Mouse (Mus musculus): Measurements from ENCODE around the gene Kcna7. TPM values are rescaled to one million over a fixed set of nuclear protein-coding genes. Genes with fewer than 3 reads are reported as not detected.

The Kcna7 gene
- not detected for polyA plus RNA-seq (2017; shearing (Covaris generic))

GRCm38 (mm10) chr7:45405091-45406075, at the start of gene Kcna7:
TSS of gene Kcna7 (plus strand) at chr7:45405653.

GRCm38 (mm10) chr7:45366652-45367019, 38.8 kb upstream of the Kcna7 start, which contains the start of gene Ppfia3:
TSS of gene Ppfia3 (minus strand) at chr7:45367019.

GRCm38 (mm10) chr7:45370475-45371311, 34.8 kb upstream of the Kcna7 start, which contains the start of gene Lin7b:
TSS of gene Lin7b (minus strand) at chr7:45370583.

GRCm38 (mm10) chr7:45395578-45396336, 9.7 kb upstream of the Kcna7 start, which contains the start of gene Snrnp70:
TSS of gene Snrnp70 (minus strand) at chr7:45395742.

GRCm38 (mm10) chr7:45413113-45413863, 7.8 kb downstream of the Kcna7 start, which contains the start of gene Ntf5:
TSS of gene Ntf5 (plus strand) at chr7:45413695.

GRCm38 (mm10) chr7:45420615-45420919, 15.1 kb downstream of the Kcna7 start, which contains the start of gene Lhb:
TSS of gene Lhb (plus strand) at chr7:45420820.

GRCm38 (mm10) chr7:45434203-45435015, 29.0 kb downstream of the Kcna7 start, which contains the start of gene Gys1:
TSS of gene Gys1 (plus strand) at chr7:45434844.

GRCm38 (mm10) chr7:45437521-45438276, 32.2 kb downstream of the Kcna7 start, which contains the start of gene Ruvbl2:
TSS of gene Ruvbl2 (minus strand) at chr7:45438096.

Other genes with a start within 250 kb of the Kcna7 start
- not detected for gene Slc17a7, start 241.7 kb upstream of the Kcna7 start, polyA plus RNA-seq (2017; shearing (Covaris generic))
- not detected for gene Gfy, start 226.1 kb upstream of the Kcna7 start, polyA plus RNA-seq (2017; shearing (Covaris generic))
- gene Pth2, start 224.7 kb upstream of the Kcna7 start, polyA plus RNA-seq (2017; shearing (Covaris generic)) = not detected
- 0.12 TPM for gene Ccdc155, start 200.8 kb upstream of the Kcna7 start, polyA plus RNA-seq (2017; shearing (Covaris generic))
- gene Dkkl1, start 193.5 kb upstream of the Kcna7 start, polyA plus RNA-seq (2017; shearing (Covaris generic)) = 16.3 TPM
- gene Tead2, start 189.9 kb upstream of the Kcna7 start, polyA plus RNA-seq (2017; shearing (Covaris generic)) = 3.0 TPM
- 641 TPM for gene Cd37, start 166.5 kb upstream of the Kcna7 start, polyA plus RNA-seq (2017; shearing (Covaris generic))
- not detected for gene Slc6a16, start 164.6 kb upstream of the Kcna7 start, polyA plus RNA-seq (2017; shearing (Covaris generic))
- gene Slc6a21, start 128.1 kb upstream of the Kcna7 start, polyA plus RNA-seq (2017; shearing (Covaris generic)) = not detected
- 11.7 TPM for gene Trpm4, start 71.9 kb upstream of the Kcna7 start, polyA plus RNA-seq (2017; shearing (Covaris generic))
- not detected for gene Hrc, start 70.4 kb upstream of the Kcna7 start, polyA plus RNA-seq (2017; shearing (Covaris generic))
- gene Ppfia3, start 38.6 kb upstream of the Kcna7 start, polyA plus RNA-seq (2017; shearing (Covaris generic)) = 0.12 TPM
- gene Lin7b, start 35.1 kb upstream of the Kcna7 start, polyA plus RNA-seq (2017; shearing (Covaris generic)) = 0.89 TPM
- gene Snrnp70, start 9.9 kb upstream of the Kcna7 start, polyA plus RNA-seq (2017; shearing (Covaris generic)) = 263 TPM
- gene Ntf5, start 8.0 kb downstream of the Kcna7 start, polyA plus RNA-seq (2017; shearing (Covaris generic)) = 0.92 TPM
- not detected for gene Lhb, start 15.2 kb downstream of the Kcna7 start, polyA plus RNA-seq (2017; shearing (Covaris generic))
- 19.6 TPM for gene Gys1, start 29.2 kb downstream of the Kcna7 start, polyA plus RNA-seq (2017; shearing (Covaris generic))
- 67.2 TPM for gene Ruvbl2, start 32.4 kb downstream of the Kcna7 start, polyA plus RNA-seq (2017; shearing (Covaris generic))
- 2,196 TPM for gene Ftl1, start 54.2 kb downstream of the Kcna7 start, polyA plus RNA-seq (2017; shearing (Covaris generic))
- 249 TPM for gene Bax, start 61.2 kb downstream of the Kcna7 start, polyA plus RNA-seq (2017; shearing (Covaris generic))
- gene Tulp2, start 76.2 kb downstream of the Kcna7 start, polyA plus RNA-seq (2017; shearing (Covaris generic)) = 1.7 TPM
- gene Gm45808, start 81.2 kb downstream of the Kcna7 start, polyA plus RNA-seq (2017; shearing (Covaris generic)) = 0.88 TPM
- 1.0 TPM for gene Dhdh, start 83.2 kb downstream of the Kcna7 start, polyA plus RNA-seq (2017; shearing (Covaris generic))
- 289 TPM for gene Nucb1, start 104.8 kb downstream of the Kcna7 start, polyA plus RNA-seq (2017; shearing (Covaris generic))
- 59.4 TPM for gene Ppp1r15a, start 120.6 kb downstream of the Kcna7 start, polyA plus RNA-seq (2017; shearing (Covaris generic))
- gene Plekha4, start 120.7 kb downstream of the Kcna7 start, polyA plus RNA-seq (2017; shearing (Covaris generic)) = 0.40 TPM
- 1.9 TPM for gene Hsd17b14, start 149.2 kb downstream of the Kcna7 start, polyA plus RNA-seq (2017; shearing (Covaris generic))
- gene Bcat2, start 164.5 kb downstream of the Kcna7 start, polyA plus RNA-seq (2017; shearing (Covaris generic)) = 64.7 TPM
- not detected for gene Fgf21, start 209.8 kb downstream of the Kcna7 start, polyA plus RNA-seq (2017; shearing (Covaris generic))
- not detected for gene Fut1, start 211.6 kb downstream of the Kcna7 start, polyA plus RNA-seq (2017; shearing (Covaris generic))
- 0.11 TPM for gene Izumo1, start 216.2 kb downstream of the Kcna7 start, polyA plus RNA-seq (2017; shearing (Covaris generic))
- gene Rasip1, start 221.8 kb downstream of the Kcna7 start, polyA plus RNA-seq (2017; shearing (Covaris generic)) = 1.2 TPM
- 0.72 TPM for gene Mamstr, start 234.3 kb downstream of the Kcna7 start, polyA plus RNA-seq (2017; shearing (Covaris generic))

All from activated CD4-positive, CD25-positive, alpha-beta regulatory T cell, adult 9 weeks (primary cell).